In the genomic region with DNA sequence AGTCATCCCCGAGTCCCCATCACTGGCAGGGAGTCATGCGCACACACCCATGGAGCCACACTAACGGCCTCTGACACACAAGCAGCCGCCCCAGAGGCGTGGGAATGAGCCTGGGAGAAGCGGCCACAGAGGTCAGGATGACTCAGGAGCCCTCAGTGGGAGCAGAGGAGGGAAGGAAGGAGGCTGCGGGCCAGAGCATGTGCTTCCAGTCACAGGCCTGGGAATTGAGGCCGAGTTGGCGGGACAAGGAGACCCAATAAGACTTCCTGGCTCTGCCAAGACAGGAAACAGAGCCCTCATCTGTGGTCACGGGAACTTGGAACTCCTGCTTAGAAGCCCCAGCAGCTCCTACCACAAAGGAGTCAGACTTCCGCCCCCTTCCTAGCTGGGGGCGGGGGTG, we compare ENCODE assay signal across 10 mouse cellular contexts. TPM values are rescaled to one million over a fixed set of nuclear protein-coding genes. Genes with fewer than 3 reads are reported as not detected.
DNase-seq lines count a peak whose midpoint lies in the region; ATAC-seq and TF ChIP-seq lines count a peak whose summit lies in the region.
"Had no signal": no experiment of that assay in that cellular context is flagged by ENCODE, and none has a peak within 500 bp of the region (broad histone marks: within the 10 kb centered on the region; RNA-seq: fewer than 3 reads in every experiment).

No protein-coding gene starts in this region.

- H3K4me3 ChIP-seq in megakaryocyte, embryonic 14.5 days (replicated peaks) = peak overlapping the region; percentile 76
- no peak overlapping the region for H3K4me3 ChIP-seq in gastrocnemius, adult 2 months
- H3K4me3 ChIP-seq in kidney, embryonic 14.5 days (ENCODE audit: low read length) = no peak overlapping the region
- H3K4me3 ChIP-seq in forebrain, embryonic 11.5 days (ENCODE audit: low read depth, low read length) = no peak overlapping the region
- H3K4me3 ChIP-seq: neural tube, embryonic 13.5 days had no signal

- intact Hi-C loops in gastrocnemius, adult 2 months (cut with DNase I) = no loop called here

- H3K4me1 ChIP-seq in megakaryocyte, embryonic 14.5 days = peaks cover 81% of the 10 kb centered on the region
- H3K4me1 ChIP-seq in kidney, embryonic 14.5 days (ENCODE audit: control insufficient read depth, insufficient read depth, low read length) = no peaks in the 10 kb centered on the region
- 0 out of 2 replicates have a peak, but pooled peaks cover 2% of the 10 kb centered on the region for H3K4me1 ChIP-seq in forebrain, embryonic 11.5 days (replicated peaks; ENCODE audit: control insufficient read depth, insufficient read depth, low read length)

- H3K27ac ChIP-seq in gastrocnemius, adult 2 months = peak overlapping the region; percentile 76
- no peak overlapping the region for H3K27ac ChIP-seq in kidney, embryonic 14.5 days (ENCODE audit: low read depth, low read length)
- H3K27ac ChIP-seq in forebrain, embryonic 11.5 days (ENCODE audit: low read depth, low read length) = no peak overlapping the region
- H3K27ac ChIP-seq: neural tube, embryonic 13.5 days had no signal

- DNase-seq in gastrocnemius, adult 2 months = peak; percentile 90
- peak; percentile 52 for DNase-seq in testis, postnatal 10 days (ENCODE audit: low spot score)
- no peak for DNase-seq in cerebellum, postnatal 14 days
- no peak for DNase-seq in forebrain, embryonic 11.5 days (ENCODE audit: low spot score)
- DNase-seq in cerebellum, postnatal 10 days = no peak

- no peak for TF ChIP-seq CTCF in gastrocnemius, adult 2 months (IDR thresholded peaks at IDR 0.05)

- H3K9ac ChIP-seq in kidney, embryonic 14.5 days (ENCODE audit: low read depth, low read length) = no peak overlapping the region
- H3K9ac ChIP-seq in forebrain, embryonic 11.5 days (ENCODE audit: low read length) = no peak overlapping the region
- H3K9ac ChIP-seq: neural tube, embryonic 13.5 days had no signal

- no peak overlapping the region for H3K4me2 ChIP-seq in kidney, embryonic 14.5 days (replicated peaks; ENCODE audit: low read depth, low read length)
- no peak overlapping the region for H3K4me2 ChIP-seq in forebrain, embryonic 11.5 days (ENCODE audit: low read depth, low read length, severe bottlenecking)
- H3K4me2 ChIP-seq: neural tube, embryonic 13.5 days had no signal

- no peaks in the 10 kb centered on the region for H3K36me3 ChIP-seq in megakaryocyte, embryonic 14.5 days (replicated peaks; ENCODE audit: low read length)
- H3K36me3 ChIP-seq in kidney, embryonic 14.5 days (ENCODE audit: control insufficient read depth, insufficient read depth, low read length) = no peaks in the 10 kb centered on the region
- H3K36me3 ChIP-seq in forebrain, embryonic 11.5 days (ENCODE audit: control insufficient read depth, insufficient read depth, low read length) = no peaks in the 10 kb centered on the region
- H3K36me3 ChIP-seq: neural tube, embryonic 13.5 days had no signal

- no peaks in the 10 kb centered on the region for H3K9me3 ChIP-seq in megakaryocyte, embryonic 14.5 days
- no peaks in the 10 kb centered on the region for H3K9me3 ChIP-seq in kidney, embryonic 14.5 days (ENCODE audit: control insufficient read depth, low read length)
- H3K9me3 ChIP-seq in forebrain, embryonic 11.5 days (ENCODE audit: control insufficient read depth, low read length) = no peaks in the 10 kb centered on the region

- 58% methylated on average over 12 of the region's 12 CpGs for whole genome bisulfite sequencing in kidney, embryonic 14.5 days
- WGBS in forebrain, embryonic 11.5 days = 78% methylated on average over 12 of the region's 12 CpGs

- peaks cover 50% of the 10 kb centered on the region for H3K27me3 ChIP-seq in megakaryocyte, embryonic 14.5 days (replicated peaks)
- no peaks in the 10 kb centered on the region for H3K27me3 ChIP-seq in kidney, embryonic 14.5 days (ENCODE audit: control insufficient read depth, insufficient read depth, low read length)
- no peaks in the 10 kb centered on the region for H3K27me3 ChIP-seq in forebrain, embryonic 11.5 days (ENCODE audit: control insufficient read depth, insufficient read depth, low read length)
- H3K27me3 ChIP-seq: neural tube, embryonic 13.5 days had no signal

- ATAC-seq in megakaryocyte, adult 5-6 weeks (ENCODE audit: poor library complexity, severe bottlenecking) = no peak
- 0 out of 2 replicates have a peak, but pooled peaks have one; percentile 33 for ATAC-seq in kidney, embryonic 14.5 days (ENCODE audit: low FRiP score, low TSS enrichment)
- ATAC-seq in forebrain, embryonic 11.5 days (replicated peaks; ENCODE audit: low FRiP score) = no peak

RNA-seq across cellular contexts. Expression of a gene that starts 14.7 kb away (rescaled TPM):
- polyA plus RNA-seq in megakaryocyte, embryonic 14.5 days (2012; ENCODE audit: insufficient read depth, low replicate concordance) = 0.16 TPM in 1 of 2 replicates, not detected in the other
- not detected in 2 replicates for total RNA-seq in megakaryocyte, adult 5-6 weeks (2015)
- total RNA-seq in megakaryocyte, adult 5-6 weeks (2017) = not detected in 2 replicates
- under 1 TPM; 0.20 TPM for total RNA-seq in gastrocnemius, adult 2 months (2021)
- polyA plus RNA-seq in kidney, embryonic 14.5 days (2014; fragmentation: Nextera tagmentation; extraction: Ambion mirVana) = 4.1 and 5.1 TPM in 2 replicates
- 15.4 and 19.8 TPM in 2 replicates for polyA plus RNA-seq in forebrain, embryonic 11.5 days (2014; fragmentation: Nextera tagmentation; extraction: Ambion mirVana)
- total RNA-seq: hematopoietic stem cell, adult 5-6 weeks had no signal

RNA-seq across cellular contexts. Expression of a gene that starts 54.1 kb away (rescaled TPM):
- 0.02 TPM in 1 of 2 replicates, not detected in the other for polyA plus RNA-seq in megakaryocyte, embryonic 14.5 days (2012; ENCODE audit: insufficient read depth, low replicate concordance)
- total RNA-seq in megakaryocyte, adult 5-6 weeks (2015) = 0.04 TPM in 1 of 2 replicates, not detected in the other
- total RNA-seq in megakaryocyte, adult 5-6 weeks (2017) = 0.11 TPM in 1 of 2 replicates, not detected in the other
- total RNA-seq in gastrocnemius, adult 2 months (2021) = 10 to 100 TPM; 12.8 to 22.5 TPM
- polyA plus RNA-seq in kidney, embryonic 14.5 days (2014; fragmentation: Nextera tagmentation; extraction: Ambion mirVana) = 0.73 and 0.77 TPM in 2 replicates
- polyA plus RNA-seq in forebrain, embryonic 11.5 days (2014; fragmentation: Nextera tagmentation; extraction: Ambion mirVana) = 0.52 and 0.59 TPM in 2 replicates
- total RNA-seq: hematopoietic stem cell, adult 5-6 weeks had no signal

RNA-seq across cellular contexts. Expression of a gene that starts 57.5 kb away (rescaled TPM):
- polyA plus RNA-seq in megakaryocyte, embryonic 14.5 days (2012; ENCODE audit: insufficient read depth, low replicate concordance) = not detected in 2 replicates
- total RNA-seq in megakaryocyte, adult 5-6 weeks (2015) = not detected in 2 replicates
- total RNA-seq in megakaryocyte, adult 5-6 weeks (2017) = not detected in 2 replicates
- under 1 TPM in 1 of 2 experiments, not detected in 1; 0.56 TPM for total RNA-seq in gastrocnemius, adult 2 months (2021)
- polyA plus RNA-seq in kidney, embryonic 14.5 days (2014; fragmentation: Nextera tagmentation; extraction: Ambion mirVana) = not detected in 2 replicates
- polyA plus RNA-seq in forebrain, embryonic 11.5 days (2014; fragmentation: Nextera tagmentation; extraction: Ambion mirVana) = not detected in 2 replicates
- total RNA-seq: hematopoietic stem cell, adult 5-6 weeks had no signal
- polyA plus RNA-seq: neural tube, embryonic 13.5 days had no signal

Comparison
In these comparisons a context has a peak if more than half of its experiments do, and no peak if none do; other contexts are left out.
1. DNase-seq: peak in gastrocnemius, adult 2 months (single experiment) and testis, postnatal 10 days (single experiment); none in cerebellum, postnatal 14 days (0 of 2), forebrain, embryonic 11.5 days (single experiment) and cerebellum, postnatal 10 days (0 of 2).